Mouse (Mus musculus) lung, embryonic 16.5 days (tissue): ENCODE data around the gene Traip. TPM values are rescaled to one million over a fixed set of nuclear protein-coding genes. Genes with fewer than 3 reads are reported as not detected.

Experiments used
- ATAC-seq: fragments of 200-750 bp; cut with Nextera tagmentation; 2 replicates; pipeline ENCODE4 v1.8.0; 2017; ENCODE audit warnings: low read depth, mild to moderate bottlenecking, moderate library complexity
- H3K27ac ChIP-seq: fragments of 300-500 bp; sonication (generic); 2 replicates; pipeline ENCODE4 v1.5.1; 2014; ENCODE audit warnings: mild to moderate bottlenecking, control low read depth, low read length
- H3K27me3 ChIP-seq: fragments of 300-500 bp; sonication (generic); 2 replicates; pipeline ENCODE4 v1.6.1; 2014; ENCODE audit warnings: low read depth, low read length, mixed read lengths; ENCODE audit not compliant: control insufficient read depth, insufficient read depth
- H3K36me3 ChIP-seq: fragments of 300-500 bp; sonication (generic); 2 replicates; pipeline ENCODE4 v1.6.1; 2014; ENCODE audit warnings: low read length; ENCODE audit not compliant: control insufficient read depth, insufficient read depth
- H3K4me1 ChIP-seq: fragments of 300-500 bp; sonication (generic); replicated peaks from 2 replicates; pipeline ENCODE4 v1.6.1; 2014; ENCODE audit warnings: low read length, mixed read lengths; ENCODE audit not compliant: control insufficient read depth, insufficient read depth
- H3K4me2 ChIP-seq: fragments of 300-500 bp; sonication (generic); 2 replicates; pipeline ENCODE4 v1.6.1; 2014; ENCODE audit warnings: low read depth, low read length, control low read depth
- H3K4me3 ChIP-seq: fragments of 300-500 bp; sonication (generic); 2 replicates; pipeline ENCODE4 v1.5.1; 2014; ENCODE audit warnings: mild to moderate bottlenecking, low read length, control low read depth
- H3K9ac ChIP-seq: fragments of 300-500 bp; sonication (generic); 2 replicates; pipeline ENCODE4 v1.6.1; 2014; ENCODE audit warnings: low read length, control low read depth
- H3K9me3 ChIP-seq: fragments of 300-500 bp; sonication (generic); 2 replicates; pipeline ENCODE4 v1.6.1; 2016; ENCODE audit warnings: low read length; ENCODE audit not compliant: control insufficient read depth
- WGBS: fragments of 180-500 bp; shearing (Covaris S2); extraction: QIAGEN DNeasy Blood & Tissue Kit; methylation state at CpG from one replicate; pipeline ENCODE4 v1.1.7; 2014; 5-methylcytosine and 5-hydroxymethylcytosine counted together
- polyA plus RNA-seq: library from polyadenylated mRNA; unstranded; fragments of >200 nt; fragmentation: Nextera tagmentation; extraction: Ambion mirVana; gene quantifications from 2 replicates; pipeline ENCODE4 v1.2.1, GENCODE M21; 2015

The Traip gene
- polyA plus RNA-seq, 1 experiment from 2014 or later: 24.0 TPM

GRCm38 (mm10) chr9:107974491-107975171, 24.7 kb downstream of the Traip start:
- no peaks in the 10 kb centered on the region for H3K4me1 ChIP-seq
- no peak overlapping the region for H3K4me2 ChIP-seq
- no peaks in the 10 kb centered on the region for H3K9me3 ChIP-seq
- no peak overlapping the region for H3K4me3 ChIP-seq
- 73% methylated on average over 10 of the region's 10 CpGs for WGBS
- H3K36me3 ChIP-seq: no peaks in the 10 kb centered on the region; the same call in none of the 2 replicates
- no peak for ATAC-seq
- no peak overlapping the region for H3K9ac ChIP-seq
- H3K27me3 ChIP-seq: no peaks in the 10 kb centered on the region
- H3K27ac ChIP-seq: no peak overlapping the region

GRCm38 (mm10) chr9:107975399-107976386, 25.8 kb downstream of the Traip start, which contains the start of gene Uba7:
Uba7 (plus strand) TSS chr9:107975505.
- Histone ChIP-seq H3K36me3 (no peaks in the 10 kb centered on the region; the same call in none of the 2 replicates), H3K27me3 (no peaks in the 10 kb centered on the region), H3K27ac (peak within 1 kb of the TSS; percentile 67), H3K4me1 (peaks cover 8% of the 10 kb centered on the region), H3K9me3 (no peaks in the 10 kb centered on the region), H3K4me2 (peak within 1 kb of the TSS; percentile 38), H3K4me3 (peak within 1 kb of the TSS; percentile 31), H3K9ac (peak within 1 kb of the TSS; percentile 54)
- 65% methylated on average over 12 of the region's 12 CpGs for WGBS
- peak; percentile 30 for ATAC-seq

- H3K9ac ChIP-seq: no peak overlapping the region
- H3K36me3 ChIP-seq: no peaks in the 10 kb centered on the region
- no peak overlapping the region for H3K27ac ChIP-seq
- ATAC-seq: no peak
- H3K4me1 ChIP-seq: peaks cover 39% of the 10 kb centered on the region
- H3K9me3 ChIP-seq: no peaks in the 10 kb centered on the region
- 79% methylated on average over 12 of the region's 12 CpGs for WGBS
- H3K27me3 ChIP-seq: no peaks in the 10 kb centered on the region
- no peak overlapping the region for H3K4me3 ChIP-seq
- no peak overlapping the region for H3K4me2 ChIP-seq
Observed at GRCm38 (mm10) chr9:107978815-107979214, 28.9 kb downstream of the Traip start.

GRCm38 (mm10) chr9:107981684-107982605, 32.0 kb downstream of the Traip start:
- Histone ChIP-seq H3K9me3 (no peaks in the 10 kb centered on the region), H3K36me3 (no peaks in the 10 kb centered on the region), H3K27me3 (no peaks in the 10 kb centered on the region), H3K4me1 (peaks cover 40% of the 10 kb centered on the region), H3K9ac (peak overlapping the region; percentile 82), H3K27ac (peak overlapping the region; percentile 100), H3K4me3 (peak overlapping the region; percentile 74), H3K4me2 (peak overlapping the region; percentile 86)
- 22% methylated on average over 7 of the region's 7 CpGs for WGBS
- ATAC-seq: peak; percentile 39

- peak within 1 kb of the TSS; percentile 100 for H3K27ac ChIP-seq
- H3K9me3 ChIP-seq: no peaks in the 10 kb centered on the region
- H3K4me1 ChIP-seq: peaks cover 40% of the 10 kb centered on the region
- no peaks in the 10 kb centered on the region for H3K36me3 ChIP-seq
- H3K4me3 ChIP-seq: peak within 1 kb of the TSS; percentile 74
- WGBS: 15% methylated on average over 14 of the region's 14 CpGs
- peak within 1 kb of the TSS; percentile 86 for H3K4me2 ChIP-seq
- ATAC-seq: peak; percentile 84
- peak within 1 kb of the TSS; percentile 82 for H3K9ac ChIP-seq
- no peaks in the 10 kb centered on the region for H3K27me3 ChIP-seq
Observed at GRCm38 (mm10) chr9:107982681-107983346, 32.9 kb downstream of the Traip start, which contains the start of gene Gm20661. Gm20661 (plus strand) TSS chr9:107983058.

DNA sequence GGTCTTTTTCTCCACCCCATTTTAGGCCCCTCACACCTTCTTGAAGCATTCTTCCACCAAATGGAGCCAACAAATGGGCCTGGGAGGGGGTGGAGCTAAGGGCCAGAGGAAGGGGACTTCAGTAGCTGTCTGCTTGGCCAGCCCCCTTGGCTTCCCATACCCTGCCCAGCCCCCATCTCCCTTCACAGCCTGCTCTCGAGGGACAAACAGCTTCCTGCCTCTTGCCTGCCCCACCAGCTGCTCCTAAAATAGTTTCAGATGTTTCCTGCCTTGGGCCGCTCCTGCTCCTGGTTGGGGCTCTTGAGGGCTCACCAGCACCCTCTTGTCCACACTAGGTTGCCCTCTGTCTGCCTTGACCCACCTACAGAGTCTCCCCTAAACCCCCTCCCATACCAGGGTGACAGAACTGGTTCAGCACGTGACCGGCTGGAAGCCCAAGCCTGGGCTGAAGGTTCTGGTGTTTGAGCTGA, 33.5 kb downstream of the Traip start:
- H3K9ac ChIP-seq: peak overlapping the region; percentile 82
- no peaks in the 10 kb centered on the region for H3K9me3 ChIP-seq
- 6% methylated on average over 4 of the region's 4 CpGs for WGBS
- H3K36me3 ChIP-seq: no peaks in the 10 kb centered on the region
- H3K27me3 ChIP-seq: no peaks in the 10 kb centered on the region
- ATAC-seq: peak; percentile 82
- peak overlapping the region; percentile 100 for H3K27ac ChIP-seq
- peak overlapping the region; percentile 86 for H3K4me2 ChIP-seq
- peaks cover 40% of the 10 kb centered on the region for H3K4me1 ChIP-seq
- H3K4me3 ChIP-seq: peak overlapping the region; percentile 74

DNA sequence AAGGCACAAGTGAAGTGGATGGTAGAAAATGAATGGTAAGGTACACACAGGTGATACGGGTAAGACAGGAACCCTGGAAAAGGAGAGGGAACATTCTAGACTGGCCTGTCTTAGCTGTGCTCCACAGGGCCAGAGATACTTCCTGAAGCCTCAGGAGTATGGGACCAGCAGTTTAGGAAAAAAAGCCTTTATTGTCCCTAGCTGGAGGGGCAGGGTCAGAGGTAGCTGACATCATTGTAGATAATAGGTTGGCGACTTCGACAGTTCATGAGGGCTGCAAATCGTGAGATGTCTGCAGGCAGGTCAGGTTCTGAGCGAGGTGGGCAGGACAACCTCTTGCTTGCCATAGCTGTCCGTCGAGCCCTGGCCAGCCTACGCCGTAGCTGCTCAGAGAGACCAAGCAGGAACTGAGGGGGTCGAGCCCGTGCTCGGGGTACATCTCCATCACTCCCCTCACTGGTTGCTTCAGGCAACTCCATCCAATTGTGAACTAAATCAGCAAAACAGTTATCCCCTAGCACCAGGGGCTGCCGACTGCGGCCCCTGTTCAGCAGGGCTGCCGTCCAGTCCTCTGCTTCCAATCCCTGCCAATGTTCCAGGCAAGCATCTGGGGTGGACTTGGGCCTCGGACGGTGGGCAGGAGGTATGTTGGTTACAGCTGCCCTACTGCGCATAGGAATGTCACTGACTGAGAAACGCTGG, 34.3 kb downstream of the Traip start:
- Histone ChIP-seq H3K27ac (peak overlapping the region; percentile 100), H3K9ac (peak overlapping the region; percentile 82), H3K4me3 (peak overlapping the region; percentile 74), H3K27me3 (no peaks in the 10 kb centered on the region), H3K4me2 (peak overlapping the region; percentile 86), H3K4me1 (peaks cover 40% of the 10 kb centered on the region), H3K9me3 (no peaks in the 10 kb centered on the region), H3K36me3 (no peaks in the 10 kb centered on the region)
- ATAC-seq: no peak
- 29% methylated on average over 19 of the region's 19 CpGs for WGBS

- Histone ChIP-seq H3K36me3 (no peaks in the 10 kb centered on the region), H3K4me2 (peak overlapping the region; percentile 86), H3K27me3 (no peaks in the 10 kb centered on the region), H3K27ac (peak overlapping the region; percentile 100), H3K9me3 (no peaks in the 10 kb centered on the region), H3K4me1 (peaks cover 40% of the 10 kb centered on the region), H3K9ac (peak overlapping the region; percentile 82), H3K4me3 (peak overlapping the region; percentile 74)
- WGBS: 39% methylated on average over 9 of the region's 9 CpGs
- no peak for ATAC-seq
Observed at GRCm38 (mm10) chr9:107984754-107985055, 34.8 kb downstream of the Traip start.
